Mouse (Mus musculus): ENCODE data around the gene Ccdc9b.

Ccdc9b gene

GRCm38 (mm10) chr2:118792259-118792613, 29.8 kb upstream of the Ccdc9b start:
- H3K4me1 ChIP-seq (replicated peaks; ENCODE audit: low read depth, low read length), result peaks cover 20% of the 10 kb centered on the region
- no peaks in the 10 kb centered on the region for H3K9me3 ChIP-seq (ENCODE audit: low read length)
- TF ChIP-seq CTCF (conservative IDR thresholded peaks at IDR 0.05; ENCODE audit: low read length) (no peak), POU5F1 (IDR thresholded peaks at IDR 0.05; ENCODE audit: borderline replicate concordance, low read length) (no peak), NANOG (IDR thresholded peaks at IDR 0.05; ENCODE audit: borderline replicate concordance, low read length) (no peak)
- peaks cover 90% of the 10 kb centered on the region for H3K27me3 ChIP-seq (ENCODE audit: insufficient read depth, low read length)
- H3K36me3 ChIP-seq (ENCODE audit: insufficient read depth, low read length), result no peaks in the 10 kb centered on the region
- H3K4me3 ChIP-seq (replicated peaks; ENCODE audit: low read length), result no peak overlapping the region

- peaks cover 20% of the 10 kb centered on the region for H3K4me1 ChIP-seq (replicated peaks; ENCODE audit: low read depth, low read length)
- no peak for TF ChIP-seq NANOG (IDR thresholded peaks at IDR 0.05; ENCODE audit: borderline replicate concordance, low read length)
- no peak for TF ChIP-seq CTCF (conservative IDR thresholded peaks at IDR 0.05; ENCODE audit: low read length)
- no peak for TF ChIP-seq POU5F1 (IDR thresholded peaks at IDR 0.05; ENCODE audit: borderline replicate concordance, low read length)
- peaks cover 90% of the 10 kb centered on the region for H3K27me3 ChIP-seq (ENCODE audit: insufficient read depth, low read length)
- H3K9me3 ChIP-seq (ENCODE audit: low read length), result no peaks in the 10 kb centered on the region
- H3K4me3 ChIP-seq (replicated peaks; ENCODE audit: low read length), result no peak overlapping the region
- H3K36me3 ChIP-seq (ENCODE audit: insufficient read depth, low read length), result no peaks in the 10 kb centered on the region
Measured at GRCm38 (mm10) chr2:118791591-118792258, 29.3 kb upstream of the Ccdc9b start.

GRCm38 (mm10) chr2:118790551-118791525, 28.4 kb upstream of the Ccdc9b start:
- Histone ChIP-seq H3K27me3 (ENCODE audit: insufficient read depth, low read length) (peaks cover 89% of the 10 kb centered on the region), H3K9me3 (ENCODE audit: low read length) (no peaks in the 10 kb centered on the region), H3K4me3 (replicated peaks; ENCODE audit: low read length) (peak overlapping the region; percentile 68), H3K4me1 (replicated peaks; ENCODE audit: low read depth, low read length) (peaks cover 20% of the 10 kb centered on the region), H3K36me3 (ENCODE audit: insufficient read depth, low read length) (no peaks in the 10 kb centered on the region)
- TF ChIP-seq NANOG (IDR thresholded peaks at IDR 0.05; ENCODE audit: borderline replicate concordance, low read length), result no peak
- peak; percentile 82 for TF ChIP-seq CTCF (conservative IDR thresholded peaks at IDR 0.05; ENCODE audit: low read length)
- TF ChIP-seq POU5F1 (IDR thresholded peaks at IDR 0.05; ENCODE audit: borderline replicate concordance, low read length), result no peak

GRCm38 (mm10) chr2:118790221-118790550, 27.7 kb upstream of the Ccdc9b start:
- H3K9me3 ChIP-seq (ENCODE audit: low read length), result no peaks in the 10 kb centered on the region
- peak overlapping the region; percentile 68 for H3K4me3 ChIP-seq (replicated peaks; ENCODE audit: low read length)
- H3K27me3 ChIP-seq (ENCODE audit: insufficient read depth, low read length), result peaks cover 91% of the 10 kb centered on the region
- no peaks in the 10 kb centered on the region for H3K36me3 ChIP-seq (ENCODE audit: insufficient read depth, low read length)
- H3K4me1 ChIP-seq (replicated peaks; ENCODE audit: low read depth, low read length), result peaks cover 20% of the 10 kb centered on the region
- TF ChIP-seq NANOG (IDR thresholded peaks at IDR 0.05; ENCODE audit: borderline replicate concordance, low read length) (no peak), POU5F1 (IDR thresholded peaks at IDR 0.05; ENCODE audit: borderline replicate concordance, low read length) (0 out of 2 replicates have a peak, but pooled peaks have one; percentile 4), CTCF (conservative IDR thresholded peaks at IDR 0.05; ENCODE audit: low read length) (no peak)

GRCm38 (mm10) chr2:118789501-118789900, 27.0 kb upstream of the Ccdc9b start:
- no peak for TF ChIP-seq POU5F1 (IDR thresholded peaks at IDR 0.05; ENCODE audit: borderline replicate concordance, low read length)
- Histone ChIP-seq H3K27me3 (ENCODE audit: insufficient read depth, low read length) (peaks cover 93% of the 10 kb centered on the region), H3K4me3 (replicated peaks; ENCODE audit: low read length) (0 out of 2 replicates have a peak overlapping the region, but pooled peaks have one; percentile 68)

GRCm38 (mm10) chr2:118786525-118786924, 24.1 kb upstream of the Ccdc9b start:
- no peak for TF ChIP-seq CTCF (conservative IDR thresholded peaks at IDR 0.05; ENCODE audit: low read length)
- TF ChIP-seq POU5F1 (IDR thresholded peaks at IDR 0.05; ENCODE audit: borderline replicate concordance, low read length), result no peak
- TF ChIP-seq NANOG (IDR thresholded peaks at IDR 0.05; ENCODE audit: borderline replicate concordance, low read length), result no peak
- H3K27me3 ChIP-seq (ENCODE audit: insufficient read depth, low read length), result peaks cover 76% of the 10 kb centered on the region
- H3K9me3 ChIP-seq (ENCODE audit: low read length), result no peaks in the 10 kb centered on the region

More at GRCm38 (mm10) chr2:118789501-118789900, 27.0 kb upstream of the Ccdc9b start:
- Histone ChIP-seq H3K9me3 (ENCODE audit: low read length) (no peaks in the 10 kb centered on the region), H3K36me3 (ENCODE audit: insufficient read depth, low read length) (no peaks in the 10 kb centered on the region), H3K4me1 (replicated peaks; ENCODE audit: low read depth, low read length) (peaks cover 20% of the 10 kb centered on the region)

GRCm38 (mm10) chr2:118783663-118784062, 21.2 kb upstream of the Ccdc9b start:
- peaks cover 15% of the 10 kb centered on the region for H3K4me1 ChIP-seq (replicated peaks; ENCODE audit: low read depth, low read length)
- no peaks in the 10 kb centered on the region for H3K9me3 ChIP-seq (ENCODE audit: low read length)
- H3K36me3 ChIP-seq (ENCODE audit: insufficient read depth, low read length), result no peaks in the 10 kb centered on the region
- TF ChIP-seq CTCF (conservative IDR thresholded peaks at IDR 0.05; ENCODE audit: low read length) (no peak), POU5F1 (IDR thresholded peaks at IDR 0.05; ENCODE audit: borderline replicate concordance, low read length) (no peak), NANOG (IDR thresholded peaks at IDR 0.05; ENCODE audit: borderline replicate concordance, low read length) (no peak)
- H3K27me3 ChIP-seq (ENCODE audit: insufficient read depth, low read length), result peaks cover 73% of the 10 kb centered on the region
- no peak overlapping the region for H3K4me3 ChIP-seq (replicated peaks; ENCODE audit: low read length)

More at GRCm38 (mm10) chr2:118786525-118786924, 24.1 kb upstream of the Ccdc9b start:
- Histone ChIP-seq H3K36me3 (ENCODE audit: insufficient read depth, low read length) (no peaks in the 10 kb centered on the region), H3K4me1 (replicated peaks; ENCODE audit: low read depth, low read length) (peaks cover 20% of the 10 kb centered on the region), H3K4me3 (replicated peaks; ENCODE audit: low read length) (no peak overlapping the region)

GRCm38 (mm10) chr2:118783093-118783492, 20.6 kb upstream of the Ccdc9b start:
- Histone ChIP-seq H3K4me3 (replicated peaks; ENCODE audit: low read length) (no peak overlapping the region), H3K9me3 (ENCODE audit: low read length) (no peaks in the 10 kb centered on the region), H3K36me3 (ENCODE audit: insufficient read depth, low read length) (no peaks in the 10 kb centered on the region), H3K27me3 (ENCODE audit: insufficient read depth, low read length) (peaks cover 74% of the 10 kb centered on the region), H3K4me1 (replicated peaks; ENCODE audit: low read depth, low read length) (peaks cover 15% of the 10 kb centered on the region)
- no peak for TF ChIP-seq NANOG (IDR thresholded peaks at IDR 0.05; ENCODE audit: borderline replicate concordance, low read length)
- no peak for TF ChIP-seq POU5F1 (IDR thresholded peaks at IDR 0.05; ENCODE audit: borderline replicate concordance, low read length)
- TF ChIP-seq CTCF (conservative IDR thresholded peaks at IDR 0.05; ENCODE audit: low read length), result no peak

Data from E14TG2a.4 (cell line).